Mouse (Mus musculus) lung, embryonic 16.5 days (tissue): ENCODE results near the gene Gzmk. TPM values are rescaled to one million over a fixed set of nuclear protein-coding genes. Genes with fewer than 3 reads are reported as not detected.
A peak's percentile ranks its signal among the peaks of the same experiment; 100 is the strongest.
"Not testable (repeated sequence)": the region's sequence is repeated elsewhere in the genome, so short reads cannot be mapped to it uniquely, and the experiment has no call there.

Source experiments
- ATAC-seq: fragments of 200-750 bp; cut with Nextera tagmentation; 2 replicates; pipeline ENCODE4 v1.8.0; 2017; ENCODE audit warnings: low read depth, mild to moderate bottlenecking, moderate library complexity
- H3K27ac ChIP-seq: fragments of 300-500 bp; sonication (generic); 2 replicates; pipeline ENCODE4 v1.5.1; 2014; ENCODE audit warnings: mild to moderate bottlenecking, control low read depth, low read length
- H3K27me3 ChIP-seq: fragments of 300-500 bp; sonication (generic); 2 replicates; pipeline ENCODE4 v1.6.1; 2014; ENCODE audit warnings: low read depth, low read length, mixed read lengths; ENCODE audit not compliant: control insufficient read depth, insufficient read depth
- H3K36me3 ChIP-seq: fragments of 300-500 bp; sonication (generic); 2 replicates; pipeline ENCODE4 v1.6.1; 2014; ENCODE audit warnings: low read length; ENCODE audit not compliant: control insufficient read depth, insufficient read depth
- H3K4me1 ChIP-seq: fragments of 300-500 bp; sonication (generic); replicated peaks from 2 replicates; pipeline ENCODE4 v1.6.1; 2014; ENCODE audit warnings: low read length, mixed read lengths; ENCODE audit not compliant: control insufficient read depth, insufficient read depth
- H3K4me2 ChIP-seq: fragments of 300-500 bp; sonication (generic); 2 replicates; pipeline ENCODE4 v1.6.1; 2014; ENCODE audit warnings: low read depth, low read length, control low read depth
- H3K4me3 ChIP-seq: fragments of 300-500 bp; sonication (generic); 2 replicates; pipeline ENCODE4 v1.5.1; 2014; ENCODE audit warnings: mild to moderate bottlenecking, low read length, control low read depth
- H3K9ac ChIP-seq: fragments of 300-500 bp; sonication (generic); 2 replicates; pipeline ENCODE4 v1.6.1; 2014; ENCODE audit warnings: low read length, control low read depth
- H3K9me3 ChIP-seq: fragments of 300-500 bp; sonication (generic); 2 replicates; pipeline ENCODE4 v1.6.1; 2016; ENCODE audit warnings: low read length; ENCODE audit not compliant: control insufficient read depth
- WGBS: fragments of 180-500 bp; shearing (Covaris S2); extraction: QIAGEN DNeasy Blood & Tissue Kit; methylation state at CpG from one replicate; pipeline ENCODE4 v1.1.7; 2014; 5-methylcytosine and 5-hydroxymethylcytosine counted together
- polyA plus RNA-seq: library from polyadenylated mRNA; unstranded; fragments of >200 nt; fragmentation: Nextera tagmentation; extraction: Ambion mirVana; gene quantifications from 2 replicates; pipeline ENCODE4 v1.2.1, GENCODE M21; 2015

The Gzmk gene
- polyA plus RNA-seq, 1 experiment from 2014 or later: not detected

DNA sequence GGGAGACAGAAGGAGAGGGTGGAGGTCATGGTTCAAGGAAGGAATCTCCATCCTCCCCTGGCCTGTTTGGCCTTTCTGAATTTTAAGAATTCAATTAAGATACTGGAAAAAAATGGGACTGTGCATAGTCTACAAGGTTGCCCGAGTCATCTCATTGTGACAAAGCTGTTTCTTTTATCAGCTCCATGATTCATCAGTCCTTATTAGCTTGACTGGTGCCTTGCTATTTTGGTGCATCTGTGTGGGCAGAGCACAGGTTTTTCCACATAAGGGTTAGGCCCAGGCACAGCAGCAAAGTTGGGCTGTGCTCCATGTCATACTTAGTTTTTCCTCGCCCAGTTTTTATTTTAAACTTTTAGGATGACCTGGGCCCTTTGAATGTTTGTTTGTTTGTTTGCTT lies 31.1 kb upstream of the Gzmk start:
- Histone ChIP-seq H3K36me3 (no peaks in the 10 kb centered on the region), H3K27me3 (no peaks in the 10 kb centered on the region), H3K4me2 (no peak overlapping the region), H3K4me3 (no peak overlapping the region), H3K4me1 (no peaks in the 10 kb centered on the region), H3K27ac (no peak overlapping the region), H3K9me3 (no peaks in the 10 kb centered on the region), H3K9ac (no peak overlapping the region)
- WGBS: 79% methylated on average over 2 of the region's 2 CpGs
- ATAC-seq: no peak

DNA sequence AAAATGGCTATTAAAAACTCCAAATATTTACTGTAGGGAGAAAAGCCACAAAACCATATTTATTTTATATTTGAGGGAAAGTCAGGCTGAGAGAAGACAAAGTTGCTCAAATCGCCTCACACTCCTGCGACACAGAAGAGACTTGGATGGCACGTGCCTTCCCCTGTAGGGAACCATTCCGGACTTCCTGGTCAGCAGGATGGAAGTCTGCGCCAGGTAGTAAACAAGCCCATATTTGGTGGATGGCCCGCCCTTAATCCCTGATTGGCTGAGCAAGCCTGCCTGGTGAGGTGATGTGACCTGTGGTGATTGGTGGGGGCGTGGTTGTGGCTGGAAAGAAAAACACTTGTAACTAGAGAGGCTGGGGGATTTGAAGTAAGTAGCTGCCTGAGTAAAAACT lies 26.9 kb upstream of the Gzmk start:
- ATAC-seq, H3K9me3 ChIP-seq: not testable (repeated sequence)
- 65% methylated on average over 7 of the region's 7 CpGs for WGBS

DNA sequence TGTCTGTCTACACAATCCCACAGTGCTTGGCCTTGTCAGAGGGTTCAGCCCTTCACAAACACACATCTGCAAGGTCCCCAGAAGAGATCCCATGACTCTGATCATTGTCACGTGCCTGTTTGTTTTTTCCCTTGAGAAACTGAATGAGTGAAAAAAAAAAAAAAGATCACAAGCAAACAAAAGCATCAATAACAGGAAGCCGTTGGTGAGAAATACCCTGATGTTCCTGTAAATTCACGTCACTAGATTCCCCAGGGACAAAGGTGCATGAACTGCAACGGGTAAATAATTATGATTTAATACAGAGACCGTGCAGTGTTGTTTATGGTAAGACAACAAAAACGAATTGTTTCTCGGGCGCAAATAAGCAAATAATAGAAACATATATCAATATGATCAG lies 19.3 kb upstream of the Gzmk start:
- no peaks in the 10 kb centered on the region for H3K27me3 ChIP-seq
- no peaks in the 10 kb centered on the region for H3K36me3 ChIP-seq
- H3K9ac ChIP-seq: no peak overlapping the region
- WGBS: 61% methylated on average over 8 of the region's 8 CpGs
- H3K4me3 ChIP-seq: no peak overlapping the region
- no peaks in the 10 kb centered on the region for H3K9me3 ChIP-seq
- H3K27ac ChIP-seq: no peak overlapping the region
- H3K4me1 ChIP-seq: no peaks in the 10 kb centered on the region; the same call in 1 of the 2 replicates
- H3K4me2 ChIP-seq: no peak overlapping the region
- ATAC-seq: no peak

More for the DNA sequence above, 26.9 kb upstream of the Gzmk start:
- not testable (repeated sequence) for H3K27ac ChIP-seq, H3K4me1 ChIP-seq, H3K27me3 ChIP-seq, H3K36me3 ChIP-seq, H3K4me2 ChIP-seq, H3K9ac ChIP-seq, H3K4me3 ChIP-seq

DNA sequence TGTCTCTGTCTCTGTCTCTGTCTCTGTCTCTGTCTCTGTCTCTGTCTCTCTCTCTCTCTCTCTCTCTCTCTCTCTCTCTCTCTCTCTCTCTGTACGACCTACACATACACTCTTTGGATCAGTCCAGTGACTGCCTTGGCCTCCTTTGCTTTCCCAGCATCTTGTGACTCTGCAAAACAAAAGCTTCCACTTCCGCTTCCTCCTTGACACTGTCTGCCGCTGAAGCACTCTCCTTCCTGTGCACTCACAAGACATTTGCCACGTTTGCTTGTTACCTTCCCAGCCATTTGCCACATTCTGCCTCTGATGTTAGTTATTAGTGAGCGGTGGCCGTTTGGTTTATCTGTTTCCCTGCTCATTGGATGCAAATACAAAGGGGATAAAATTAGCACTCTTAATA lies 16.4 kb upstream of the Gzmk start:
- Histone ChIP-seq H3K9ac (no peak overlapping the region; the same call in 1 of the 2 replicates), H3K4me3 (no peak overlapping the region), H3K4me2 (no peak overlapping the region), H3K4me1 (no peaks in the 10 kb centered on the region; the same call in 1 of the 2 replicates), H3K9me3 (no peaks in the 10 kb centered on the region), H3K36me3 (no peaks in the 10 kb centered on the region), H3K27me3 (no peaks in the 10 kb centered on the region), H3K27ac (no peak overlapping the region; the same call in 1 of the 2 replicates)
- ATAC-seq: no peak
- 43% methylated on average over 6 of the region's 6 CpGs for WGBS

DNA sequence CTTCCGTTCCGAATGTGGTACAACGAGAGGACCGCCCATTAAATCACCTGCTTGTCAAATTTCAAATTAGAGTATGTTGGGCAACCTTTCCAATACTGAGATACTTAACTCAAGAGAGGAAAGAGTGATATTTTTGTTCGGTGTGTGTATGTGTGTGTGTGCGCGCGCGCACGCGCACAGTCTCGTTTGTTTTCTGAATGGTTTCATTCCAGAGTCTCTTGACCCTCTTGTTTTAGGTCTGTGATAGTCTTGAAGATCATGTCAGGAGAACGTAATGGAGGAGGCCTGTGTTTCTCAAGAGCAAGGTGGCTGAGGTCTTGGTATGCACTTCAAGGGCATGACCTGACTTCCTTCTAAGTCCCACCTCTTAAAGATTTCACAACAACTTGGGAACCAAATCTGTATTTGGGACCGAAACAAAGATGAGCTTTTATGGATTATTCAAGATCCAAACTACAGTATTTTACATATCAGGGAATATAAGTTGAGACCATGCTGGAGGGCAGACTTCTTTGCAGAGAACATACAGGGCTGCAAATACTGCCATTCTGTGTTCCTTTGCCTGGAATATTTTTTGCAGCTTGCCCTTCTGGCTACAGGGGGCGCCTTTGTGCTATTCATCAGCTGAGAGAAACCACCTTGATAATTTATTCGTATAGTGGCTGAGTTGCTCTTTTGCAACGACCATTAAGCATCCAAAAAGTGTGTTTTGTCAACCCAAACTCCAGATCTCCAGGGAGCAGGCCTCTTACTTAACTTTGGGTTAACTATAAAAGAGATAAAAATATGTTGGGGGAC lies 2.2 kb upstream of the Gzmk start:
- no peaks in the 10 kb centered on the region for H3K36me3 ChIP-seq
- 80% methylated on average over 17 of the region's 17 CpGs for WGBS
- H3K9me3 ChIP-seq: no peaks in the 10 kb centered on the region
- no peak overlapping the region for H3K27ac ChIP-seq
- H3K4me1 ChIP-seq: peaks cover 7% of the 10 kb centered on the region
- H3K4me2 ChIP-seq: no peak overlapping the region
- ATAC-seq: no peak
- no peak overlapping the region for H3K9ac ChIP-seq
- H3K4me3 ChIP-seq: no peak overlapping the region
- no peaks in the 10 kb centered on the region for H3K27me3 ChIP-seq

DNA sequence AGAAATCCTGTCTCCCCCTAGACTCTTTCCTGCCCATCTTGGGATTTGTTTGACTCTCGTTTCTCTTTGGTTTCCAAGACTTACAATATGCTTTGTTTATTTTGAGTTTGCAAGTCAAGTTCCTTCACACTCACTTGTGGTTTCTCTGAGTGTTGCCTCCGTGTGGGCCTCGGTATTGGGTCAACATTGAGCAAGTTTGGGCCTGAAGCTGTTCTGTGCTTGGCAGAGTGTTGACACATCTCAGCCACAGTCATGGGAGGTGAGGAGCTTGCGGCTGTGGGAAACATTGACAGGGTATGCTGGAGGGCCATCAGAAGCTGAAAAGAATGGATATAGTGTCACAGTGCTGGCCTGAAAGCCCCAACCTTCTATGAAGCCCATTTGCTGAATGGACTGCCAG lies 1.4 kb upstream of the Gzmk start:
- H3K9ac ChIP-seq: no peak overlapping the region
- H3K4me2 ChIP-seq: no peak overlapping the region
- H3K27me3 ChIP-seq: no peaks in the 10 kb centered on the region
- H3K4me1 ChIP-seq: peaks cover 7% of the 10 kb centered on the region
- H3K9me3 ChIP-seq: no peaks in the 10 kb centered on the region
- H3K27ac ChIP-seq: no peak overlapping the region
- 17% methylated on average over 4 of the region's 4 CpGs for WGBS
- peak; percentile 92 for ATAC-seq
- no peak overlapping the region for H3K4me3 ChIP-seq
- H3K36me3 ChIP-seq: no peaks in the 10 kb centered on the region

DNA sequence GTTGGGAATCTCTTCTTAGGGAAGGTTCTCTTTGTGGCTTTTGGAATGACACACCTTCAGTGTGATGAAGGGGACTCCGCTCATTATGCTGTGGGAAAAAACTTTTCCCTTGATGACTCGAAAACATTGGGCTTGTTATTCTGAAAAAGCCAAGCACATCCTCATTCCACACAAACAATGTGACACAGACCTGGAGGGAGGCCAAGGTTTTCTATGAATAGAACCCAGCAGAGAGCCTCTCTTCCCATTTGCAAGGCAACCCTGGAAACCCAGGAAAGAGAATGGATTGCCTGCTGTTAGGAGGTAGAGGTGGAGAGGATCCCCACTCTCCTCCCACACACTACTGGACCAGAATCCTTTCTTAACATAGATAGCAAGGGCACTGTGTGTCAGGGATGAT lies 1.6 kb downstream of the Gzmk start:
- H3K9ac ChIP-seq: no peak overlapping the region
- H3K27me3 ChIP-seq: no peaks in the 10 kb centered on the region
- 10% methylated on average over 2 of the region's 2 CpGs for WGBS
- H3K9me3 ChIP-seq: no peaks in the 10 kb centered on the region
- peaks cover 7% of the 10 kb centered on the region for H3K4me1 ChIP-seq
- H3K4me2 ChIP-seq: peak overlapping the region; percentile 31
- 0 out of 2 replicates have a peak overlapping the region, but pooled peaks have one; percentile 1 for H3K4me3 ChIP-seq
- ATAC-seq: peak; percentile 66; the same call in 1 of the 2 replicates
- no peak overlapping the region for H3K27ac ChIP-seq
- H3K36me3 ChIP-seq: no peaks in the 10 kb centered on the region

DNA sequence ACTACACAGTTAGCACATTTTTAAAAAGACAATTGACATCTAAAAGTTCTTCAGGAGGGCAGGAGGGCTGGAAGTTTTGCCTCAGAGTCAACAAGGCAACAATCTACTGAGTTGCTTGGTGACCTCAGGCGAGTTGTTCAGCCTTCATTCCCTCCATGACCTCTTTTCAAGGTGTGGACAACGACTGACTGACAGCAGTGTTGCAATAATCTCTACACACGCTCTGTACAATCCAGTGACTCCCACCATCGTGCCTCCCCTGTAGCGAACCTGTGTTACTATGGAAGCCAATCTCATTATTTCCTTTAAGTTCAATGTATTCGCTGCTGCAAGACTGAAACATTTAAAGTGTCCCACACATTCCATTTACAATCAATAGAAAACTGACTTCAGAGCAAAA lies 3.9 kb downstream of the Gzmk start:
- Histone ChIP-seq H3K4me3 (no peak overlapping the region), H3K27ac (no peak overlapping the region), H3K4me2 (no peak overlapping the region), H3K36me3 (no peaks in the 10 kb centered on the region), H3K9me3 (no peaks in the 10 kb centered on the region), H3K27me3 (no peaks in the 10 kb centered on the region), H3K9ac (no peak overlapping the region), H3K4me1 (peaks cover 2% of the 10 kb centered on the region; the same call in 1 of the 2 replicates)
- no peak for ATAC-seq
- 65% methylated on average over 6 of the region's 6 CpGs for WGBS

DNA sequence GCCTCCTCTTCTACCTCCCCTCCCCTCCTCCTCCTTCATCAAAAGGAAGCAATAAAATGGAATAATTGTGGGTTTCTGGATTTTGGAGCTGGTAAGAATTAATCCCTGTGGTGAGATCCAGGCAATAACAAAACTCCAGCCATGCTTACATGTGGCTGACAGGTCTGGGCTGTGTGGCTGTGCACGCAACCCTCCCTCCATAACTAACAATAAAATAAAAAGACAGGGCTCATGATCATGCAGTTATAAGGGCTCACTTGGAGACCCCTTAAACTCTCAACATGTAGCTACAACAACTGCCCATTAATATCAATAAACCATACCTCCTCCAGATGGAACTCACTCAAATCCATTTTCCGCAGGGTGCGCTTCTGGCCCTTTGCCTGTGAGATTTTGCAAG lies 11.8 kb downstream of the Gzmk start:
- WGBS: 97% methylated on average over 3 of the region's 3 CpGs
- Histone ChIP-seq H3K4me3 (no peak overlapping the region), H3K9me3 (no peaks in the 10 kb centered on the region), H3K4me2 (no peak overlapping the region), H3K27ac (no peak overlapping the region), H3K36me3 (no peaks in the 10 kb centered on the region), H3K27me3 (no peaks in the 10 kb centered on the region; the same call in 1 of the 2 replicates), H3K9ac (no peak overlapping the region), H3K4me1 (0 out of 2 replicates have a peak, but pooled peaks cover 3% of the 10 kb centered on the region)
- no peak for ATAC-seq
